Mouse (Mus musculus): Measurements from ENCODE around the gene Ntrk2. TPM values are rescaled to one million over a fixed set of nuclear protein-coding genes. Genes with fewer than 3 reads are reported as not detected.

Gene Ntrk2
- polyA plus RNA-seq, 1 experiment from 2014 or later, result 35.8 TPM

DNA sequence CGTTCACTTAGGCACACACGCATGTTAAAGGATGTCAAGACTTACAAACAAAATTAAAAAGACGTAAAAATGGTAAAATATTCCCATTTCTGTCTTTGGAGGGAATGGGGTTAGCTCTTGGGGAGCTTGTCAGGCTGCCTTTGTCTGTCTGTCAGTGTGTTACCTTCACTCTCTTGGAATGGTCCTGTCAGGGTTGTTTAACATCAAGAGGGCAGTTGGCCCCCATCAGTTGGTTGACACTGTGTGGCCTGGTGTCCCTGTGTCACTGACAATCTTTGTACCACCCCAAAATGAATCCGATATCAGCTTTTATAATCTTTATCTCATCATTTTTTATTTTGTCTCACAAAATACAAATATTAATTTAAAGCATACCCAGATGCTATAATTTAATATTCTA is 373.6 kb downstream of the Ntrk2 start:
- Histone ChIP-seq H3K9me3 (ENCODE audit: control insufficient read depth, low read length) (no peaks in the 10 kb centered on the region), H3K9ac (ENCODE audit: low read length) (no peak overlapping the region), H3K27ac (ENCODE audit: low read depth, low read length) (no peak overlapping the region), H3K4me1 (ENCODE audit: control insufficient read depth, insufficient read depth, low read length) (peaks cover 10% of the 10 kb centered on the region; the same call in 1 of the 2 replicates), H3K36me3 (ENCODE audit: control insufficient read depth, insufficient read depth, low read length) (no peaks in the 10 kb centered on the region), H3K4me2 (no peak overlapping the region), H3K27me3 (ENCODE audit: control insufficient read depth, insufficient read depth, low read length) (no peaks in the 10 kb centered on the region), H3K4me3 (ENCODE audit: low read depth, low read length) (no peak overlapping the region)
- DNase-seq (ENCODE audit: low spot score, missing footprints), result no peak
- ATAC-seq (ENCODE audit: low FRiP score), result no peak; the same call in 1 of the 2 replicates
- WGBS, result 66% methylated on average over 4 of the region's 4 CpGs

DNA sequence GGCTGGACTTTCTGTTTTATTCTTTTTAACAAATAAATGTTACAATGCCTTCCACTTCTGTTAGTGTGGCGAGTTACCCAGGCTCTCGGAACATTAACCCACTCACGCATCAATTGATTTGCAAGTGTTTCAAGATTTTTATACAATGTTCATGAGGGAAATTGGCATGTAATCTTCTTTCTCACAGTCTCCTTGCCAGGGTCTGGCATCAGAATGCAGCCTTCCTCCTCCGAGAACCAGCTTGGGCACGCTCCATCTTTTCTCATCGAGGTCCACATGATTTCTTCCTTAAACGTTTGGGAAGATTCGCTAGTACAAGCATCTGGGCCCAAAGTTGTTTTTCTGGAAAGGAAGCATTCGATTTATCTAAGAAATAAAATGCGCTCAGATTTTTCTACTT is 374.4 kb downstream of the Ntrk2 start:
- 76% methylated on average over 10 of the region's 10 CpGs for WGBS
- Histone ChIP-seq H3K4me1 (ENCODE audit: control insufficient read depth, insufficient read depth, low read length) (peaks cover 10% of the 10 kb centered on the region; the same call in 1 of the 2 replicates), H3K4me2 (no peak overlapping the region), H3K9ac (ENCODE audit: low read length) (no peak overlapping the region), H3K9me3 (ENCODE audit: control insufficient read depth, low read length) (no peaks in the 10 kb centered on the region), H3K27me3 (ENCODE audit: control insufficient read depth, insufficient read depth, low read length) (no peaks in the 10 kb centered on the region), H3K27ac (ENCODE audit: low read depth, low read length) (no peak overlapping the region), H3K4me3 (ENCODE audit: low read depth, low read length) (no peak overlapping the region), H3K36me3 (ENCODE audit: control insufficient read depth, insufficient read depth, low read length) (no peaks in the 10 kb centered on the region)
- ATAC-seq (ENCODE audit: low FRiP score), result no peak
- no peak for DNase-seq (ENCODE audit: low spot score, missing footprints)

DNA sequence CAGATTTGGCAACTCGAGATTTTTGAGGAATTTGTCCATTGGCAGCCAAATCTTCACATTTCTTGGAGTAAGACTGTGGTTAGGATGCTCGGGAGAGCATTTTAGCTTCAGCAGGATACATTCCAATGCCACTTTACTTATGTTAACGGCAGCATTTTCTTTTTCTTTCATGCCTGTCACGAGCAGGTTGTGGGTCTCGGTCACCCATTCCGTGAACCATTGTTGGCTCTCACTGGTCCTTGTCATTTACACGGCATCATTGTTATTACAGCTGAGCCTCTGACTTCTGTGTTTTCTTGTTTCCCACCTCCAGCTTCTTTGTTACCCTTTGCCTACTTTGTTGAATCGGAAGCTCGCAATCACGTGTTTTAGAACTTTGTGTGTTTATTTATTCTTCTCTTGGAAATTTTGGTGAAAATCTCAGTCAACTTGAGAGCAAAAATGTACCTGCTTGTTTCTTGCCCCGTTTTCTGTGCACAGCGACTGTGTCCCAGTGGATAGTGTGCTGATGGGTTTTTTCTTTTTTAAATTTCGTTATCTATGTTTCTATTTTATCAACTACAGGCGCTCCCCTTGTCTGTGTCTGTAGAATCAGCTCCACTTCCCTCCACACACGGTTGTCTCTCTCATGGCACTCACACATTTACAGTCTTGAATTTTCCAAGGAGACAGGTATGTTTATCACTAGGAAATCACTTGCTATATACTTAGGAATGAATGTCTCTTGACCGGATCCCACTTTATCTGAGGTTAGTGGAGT is 375.0 kb downstream of the Ntrk2 start:
- Histone ChIP-seq H3K36me3 (ENCODE audit: control insufficient read depth, insufficient read depth, low read length) (no peaks in the 10 kb centered on the region), H3K27me3 (ENCODE audit: control insufficient read depth, insufficient read depth, low read length) (no peaks in the 10 kb centered on the region), H3K9me3 (ENCODE audit: control insufficient read depth, low read length) (no peaks in the 10 kb centered on the region), H3K4me3 (ENCODE audit: low read depth, low read length) (no peak overlapping the region), H3K27ac (ENCODE audit: low read depth, low read length) (no peak overlapping the region), H3K4me1 (ENCODE audit: control insufficient read depth, insufficient read depth, low read length) (peaks cover 10% of the 10 kb centered on the region; the same call in 1 of the 2 replicates), H3K4me2 (no peak overlapping the region), H3K9ac (ENCODE audit: low read length) (no peak overlapping the region; the same call in 1 of the 2 replicates)
- ATAC-seq (ENCODE audit: low FRiP score) (no peak), DNase-seq (ENCODE audit: low spot score, missing footprints) (peak; percentile 89)
- 49% methylated on average over 16 of the region's 16 CpGs for WGBS

DNA sequence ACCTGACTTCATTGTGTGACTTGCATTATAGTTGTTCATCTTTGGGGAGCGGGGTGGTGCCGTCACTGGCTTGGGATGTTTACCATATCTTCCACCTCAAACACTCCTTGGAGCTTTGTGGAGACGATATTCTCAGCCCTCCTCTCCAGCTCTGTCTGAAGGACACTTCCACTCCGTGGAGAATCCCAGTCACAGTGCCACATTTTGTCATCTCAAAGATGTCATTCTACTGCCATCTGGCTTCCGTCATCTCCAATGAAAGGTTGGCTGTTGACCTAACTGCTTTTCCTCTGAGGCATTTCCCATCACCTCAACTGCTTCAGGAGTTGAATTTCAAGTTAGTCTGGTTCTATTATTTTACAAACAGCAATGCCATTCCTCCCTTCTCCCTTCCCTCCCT is 376.3 kb downstream of the Ntrk2 start:
- no peaks in the 10 kb centered on the region for H3K36me3 ChIP-seq (ENCODE audit: control insufficient read depth, insufficient read depth, low read length)
- H3K4me1 ChIP-seq (ENCODE audit: control insufficient read depth, insufficient read depth, low read length), result peaks cover 10% of the 10 kb centered on the region; the same call in 1 of the 2 replicates
- no peak overlapping the region for H3K4me3 ChIP-seq (ENCODE audit: low read depth, low read length)
- no peak overlapping the region for H3K27ac ChIP-seq (ENCODE audit: low read depth, low read length)
- no peak overlapping the region for H3K4me2 ChIP-seq
- DNase-seq (ENCODE audit: low spot score, missing footprints), result no peak
- H3K27me3 ChIP-seq (ENCODE audit: control insufficient read depth, insufficient read depth, low read length), result no peaks in the 10 kb centered on the region
- no peak overlapping the region for H3K9ac ChIP-seq (ENCODE audit: low read length)
- H3K9me3 ChIP-seq (ENCODE audit: control insufficient read depth, low read length), result no peaks in the 10 kb centered on the region
- 0 out of 2 replicates have a peak, but pooled peaks have one; percentile 40 for ATAC-seq (ENCODE audit: low FRiP score)
- 62% methylated on average over 5 of the region's 5 CpGs for WGBS

Other genes starting within 250 kb of the Ntrk2 start
- not detected in 2 replicates for gene Slc28a3, start 195.7 kb upstream of the Ntrk2 start, polyA plus RNA-seq (2014; fragmentation: Nextera tagmentation; extraction: Ambion mirVana)